Mouse (Mus musculus): Measurements from ENCODE around the gene Spi1.

Spi1 gene

GRCm38 (mm10) chr2:91083366-91083940 lies 1.3 kb downstream of the Spi1 start:
- TF ChIP-seq NANOG (IDR thresholded peaks at IDR 0.05; ENCODE audit: borderline replicate concordance, low read length) (no peak), CTCF (conservative IDR thresholded peaks at IDR 0.05; ENCODE audit: low read length) (no peak), POU5F1 (IDR thresholded peaks at IDR 0.05; ENCODE audit: borderline replicate concordance, low read length) (no peak)

GRCm38 (mm10) chr2:91084179-91084820 lies 2.1 kb downstream of the Spi1 start:
- TF ChIP-seq CTCF (conservative IDR thresholded peaks at IDR 0.05; ENCODE audit: low read length) (no peak), POU5F1 (IDR thresholded peaks at IDR 0.05; ENCODE audit: borderline replicate concordance, low read length) (no peak)
- Histone ChIP-seq H3K9me3 (ENCODE audit: low read length) (no peaks in the 10 kb centered on the region), H3K27me3 (ENCODE audit: insufficient read depth, low read length) (peaks cover 80% of the 10 kb centered on the region)

More at GRCm38 (mm10) chr2:91083366-91083940, 1.3 kb downstream of the Spi1 start:
- peaks cover 87% of the 10 kb centered on the region for H3K27me3 ChIP-seq (ENCODE audit: insufficient read depth, low read length)
- H3K36me3 ChIP-seq (ENCODE audit: insufficient read depth, low read length): no peaks in the 10 kb centered on the region
- H3K9me3 ChIP-seq (ENCODE audit: low read length): no peaks in the 10 kb centered on the region
- no peak overlapping the region for H3K4me3 ChIP-seq (replicated peaks; ENCODE audit: low read length)
- peaks cover 32% of the 10 kb centered on the region for H3K4me1 ChIP-seq (replicated peaks; ENCODE audit: low read depth, low read length)

GRCm38 (mm10) chr2:91085494-91086391 lies 3.6 kb downstream of the Spi1 start:
- Histone ChIP-seq H3K4me1 (replicated peaks; ENCODE audit: low read depth, low read length) (peaks cover 25% of the 10 kb centered on the region), H3K4me3 (replicated peaks; ENCODE audit: low read length) (no peak overlapping the region), H3K27me3 (ENCODE audit: insufficient read depth, low read length) (peaks cover 65% of the 10 kb centered on the region), H3K36me3 (ENCODE audit: insufficient read depth, low read length) (no peaks in the 10 kb centered on the region), H3K9me3 (ENCODE audit: low read length) (no peaks in the 10 kb centered on the region)
- TF ChIP-seq POU5F1 (IDR thresholded peaks at IDR 0.05; ENCODE audit: borderline replicate concordance, low read length) (no peak), NANOG (IDR thresholded peaks at IDR 0.05; ENCODE audit: borderline replicate concordance, low read length) (no peak), CTCF (conservative IDR thresholded peaks at IDR 0.05; ENCODE audit: low read length) (no peak)

More at GRCm38 (mm10) chr2:91084179-91084820, 2.1 kb downstream of the Spi1 start:
- Histone ChIP-seq H3K4me1 (replicated peaks; ENCODE audit: low read depth, low read length) (peaks cover 25% of the 10 kb centered on the region), H3K36me3 (ENCODE audit: insufficient read depth, low read length) (no peaks in the 10 kb centered on the region), H3K4me3 (replicated peaks; ENCODE audit: low read length) (0 out of 2 replicates have a peak overlapping the region, but pooled peaks have one; percentile 7)

- no peaks in the 10 kb centered on the region for H3K36me3 ChIP-seq (ENCODE audit: insufficient read depth, low read length)
- TF ChIP-seq CTCF (conservative IDR thresholded peaks at IDR 0.05; ENCODE audit: low read length): no peak
- TF ChIP-seq NANOG (IDR thresholded peaks at IDR 0.05; ENCODE audit: borderline replicate concordance, low read length): no peak
- no peak for TF ChIP-seq POU5F1 (IDR thresholded peaks at IDR 0.05; ENCODE audit: borderline replicate concordance, low read length)
Observed at GRCm38 (mm10) chr2:91086392-91087237, 4.4 kb downstream of the Spi1 start.

GRCm38 (mm10) chr2:91087453-91087852 lies 5.3 kb downstream of the Spi1 start:
- no peak overlapping the region for H3K4me3 ChIP-seq (replicated peaks; ENCODE audit: low read length)
- no peak for TF ChIP-seq POU5F1 (IDR thresholded peaks at IDR 0.05; ENCODE audit: borderline replicate concordance, low read length)
- TF ChIP-seq NANOG (IDR thresholded peaks at IDR 0.05; ENCODE audit: borderline replicate concordance, low read length): no peak
- no peak for TF ChIP-seq CTCF (conservative IDR thresholded peaks at IDR 0.05; ENCODE audit: low read length)
- H3K4me1 ChIP-seq (replicated peaks; ENCODE audit: low read depth, low read length): peaks cover 25% of the 10 kb centered on the region
- no peaks in the 10 kb centered on the region for H3K36me3 ChIP-seq (ENCODE audit: insufficient read depth, low read length)
- H3K27me3 ChIP-seq (ENCODE audit: insufficient read depth, low read length): peaks cover 52% of the 10 kb centered on the region
- H3K9me3 ChIP-seq (ENCODE audit: low read length): no peaks in the 10 kb centered on the region

More at GRCm38 (mm10) chr2:91086392-91087237, 4.4 kb downstream of the Spi1 start:
- Histone ChIP-seq H3K4me3 (replicated peaks; ENCODE audit: low read length) (no peak overlapping the region), H3K27me3 (ENCODE audit: insufficient read depth, low read length) (peaks cover 59% of the 10 kb centered on the region), H3K4me1 (replicated peaks; ENCODE audit: low read depth, low read length) (peaks cover 25% of the 10 kb centered on the region), H3K9me3 (ENCODE audit: low read length) (no peaks in the 10 kb centered on the region)

- H3K4me3 ChIP-seq (replicated peaks; ENCODE audit: low read length): no peak overlapping the region
- peaks cover 43% of the 10 kb centered on the region for H3K27me3 ChIP-seq (ENCODE audit: insufficient read depth, low read length)
- H3K4me1 ChIP-seq (replicated peaks; ENCODE audit: low read depth, low read length): peaks cover 20% of the 10 kb centered on the region
- TF ChIP-seq POU5F1 (IDR thresholded peaks at IDR 0.05; ENCODE audit: borderline replicate concordance, low read length) (no peak), NANOG (IDR thresholded peaks at IDR 0.05; ENCODE audit: borderline replicate concordance, low read length) (no peak), CTCF (conservative IDR thresholded peaks at IDR 0.05; ENCODE audit: low read length) (no peak)
- no peaks in the 10 kb centered on the region for H3K36me3 ChIP-seq (ENCODE audit: insufficient read depth, low read length)
- H3K9me3 ChIP-seq (ENCODE audit: low read length): no peaks in the 10 kb centered on the region
Observed at GRCm38 (mm10) chr2:91088987-91089386, 6.8 kb downstream of the Spi1 start.

GRCm38 (mm10) chr2:91090208-91090607 lies 8.0 kb downstream of the Spi1 start:
- TF ChIP-seq CTCF (conservative IDR thresholded peaks at IDR 0.05; ENCODE audit: low read length) (no peak), NANOG (IDR thresholded peaks at IDR 0.05; ENCODE audit: borderline replicate concordance, low read length) (no peak), POU5F1 (IDR thresholded peaks at IDR 0.05; ENCODE audit: borderline replicate concordance, low read length) (no peak)
- no peak overlapping the region for H3K4me3 ChIP-seq (replicated peaks; ENCODE audit: low read length)
- H3K9me3 ChIP-seq (ENCODE audit: low read length): no peaks in the 10 kb centered on the region
- peaks cover 11% of the 10 kb centered on the region for H3K4me1 ChIP-seq (replicated peaks; ENCODE audit: low read depth, low read length)
- no peaks in the 10 kb centered on the region for H3K36me3 ChIP-seq (ENCODE audit: insufficient read depth, low read length)
- H3K27me3 ChIP-seq (ENCODE audit: insufficient read depth, low read length): peaks cover 36% of the 10 kb centered on the region
